Mouse (Mus musculus): ENCODE data around the gene Slit3. TPM values are rescaled to one million over a fixed set of nuclear protein-coding genes. Genes with fewer than 3 reads are reported as not detected.

Gene Slit3
- total and polyA plus RNA-seq, 3 experiments, result 0.55 to 4.8 (median 2.8) TPM

DNA sequence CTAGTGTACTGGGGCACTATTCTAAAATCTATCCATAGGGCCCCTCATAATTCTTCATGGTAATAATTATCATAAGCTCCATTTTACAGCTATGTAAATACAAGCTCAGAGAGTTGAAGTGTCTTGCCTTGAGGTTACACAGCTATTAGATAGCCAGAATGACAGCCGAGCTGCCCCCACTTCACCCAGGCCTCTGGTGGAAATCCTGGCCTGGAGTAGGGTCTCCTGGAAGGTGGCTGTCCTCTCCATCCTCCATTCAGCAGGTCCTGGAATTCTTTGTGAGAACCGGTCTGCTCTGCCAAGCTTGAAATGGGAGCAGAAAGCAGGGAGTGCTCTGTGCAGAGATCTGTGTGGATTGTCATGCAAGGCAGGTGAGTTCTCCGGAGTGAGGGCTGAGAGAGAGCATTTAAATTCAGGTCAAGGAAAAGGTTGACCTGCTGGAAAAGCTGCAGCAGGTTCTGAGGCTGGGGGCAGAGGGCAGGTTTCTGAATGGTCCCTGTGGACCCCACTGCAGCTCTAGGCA is 517.9 kb downstream of the Slit3 start:
- dilution Hi-C loops (cut with MboI; ENCODE audit: extremely low pct_ligation_motif_present, extremely low pct_unique_long_range_greater_than_20kb, low sequenced_read_pairs) (no loop called here), in situ Hi-C loops (cut with MboI; ENCODE audit: low pct_ligation_motif_present, low pct_unique_long_range_greater_than_20kb, low sequenced_read_pairs) (no loop called here)
- Histone ChIP-seq H3K27me3 (replicated peaks) (no peaks in the 10 kb centered on the region), H3K79me2 (replicated peaks; ENCODE audit: control insufficient read depth, extremely low read depth, insufficient read depth, poor library complexity, severe bottlenecking) (no peaks in the 10 kb centered on the region), H3K36me3 (replicated peaks in 1 of 2; ENCODE audit: control insufficient read depth in 1 of 2, insufficient read depth in 1 of 2, low read length in 1 of 2) (no peaks in the 10 kb centered on the region), H3K4me1 (ENCODE audit: control insufficient read depth in 1 of 2, insufficient read depth in 2 of 2) (peaks cover 2 to 17% of the 10 kb centered on the region in 2 experiments; a peak in 2 of 4 replicates), H3K4me3 (replicated peaks in 1 of 3; ENCODE audit: low read depth in 2 of 3, low read length in 2 of 3, poor library complexity in 1 of 3) (no peak overlapping the region), H3K9me3 (replicated peaks; ENCODE audit: low read length) (no peaks in the 10 kb centered on the region), H3K4me2 (ENCODE audit: insufficient read depth, low read depth, poor library complexity, severe bottlenecking) (no peak overlapping the region), H3K27ac (ENCODE audit: insufficient read depth, low read depth) (no peak overlapping the region), H3K9ac (ENCODE audit: insufficient read depth, low read depth) (no peak overlapping the region)
- DNase-seq (ENCODE audit: extremely low read depth), result no peak
- no peak for TF ChIP-seq ZKSCAN1 (IDR thresholded peaks at IDR 0.05; ENCODE audit: borderline replicate concordance, low read depth, low read length)
- TF ChIP-seq GABPA (IDR thresholded peaks at IDR 0.05; ENCODE audit: insufficient replicate concordance, low read depth, low read length), result no peak
- TF ChIP-seq RAD21 (IDR thresholded peaks at IDR 0.05; ENCODE audit: low read depth, low read length), result no peak
- TF ChIP-seq ZNF384 (IDR thresholded peaks at IDR 0.05; ENCODE audit: low read depth, low read length), result no peak
- TF ChIP-seq HCFC1 (IDR thresholded peaks at IDR 0.05; ENCODE audit: low read depth, low read length), result no peak
- TF ChIP-seq POLR2A (IDR thresholded peaks at IDR 0.05; ENCODE audit: low read depth, low read length), result no peak
- TF ChIP-seq PAX5 (IDR thresholded peaks at IDR 0.05; ENCODE audit: low read length), result no peak
- no peak for TF ChIP-seq NRF1 (IDR thresholded peaks at IDR 0.05; ENCODE audit: low read depth, low read length)
- no peak for TF ChIP-seq ZMIZ1 (IDR thresholded peaks at IDR 0.05; ENCODE audit: low read depth, low read length)
- TF ChIP-seq ETS1 (conservative IDR thresholded peaks at IDR 0.05; ENCODE audit: low read depth, low read length), result no peak
- no peak for TF ChIP-seq MYC (IDR thresholded peaks at IDR 0.05; ENCODE audit: low read depth, low read length)
- TF ChIP-seq EP300 (IDR thresholded peaks at IDR 0.05; ENCODE audit: low read length), result no peak
- TF ChIP-seq NELFE (IDR thresholded peaks at IDR 0.05; ENCODE audit: low read depth, low read length), result no peak
- TF ChIP-seq MAZ (IDR thresholded peaks at IDR 0.05; ENCODE audit: low read depth, low read length), result no peak
- no peak for TF ChIP-seq POLR2AphosphoS2 (IDR thresholded peaks at IDR 0.05; ENCODE audit: low read depth, low read length)
- no peak for TF ChIP-seq JUND (conservative IDR thresholded peaks at IDR 0.05; ENCODE audit: low read depth, low read length)
- TF ChIP-seq ELF1 (IDR thresholded peaks at IDR 0.05; ENCODE audit: low read depth, low read length), result no peak

DNA sequence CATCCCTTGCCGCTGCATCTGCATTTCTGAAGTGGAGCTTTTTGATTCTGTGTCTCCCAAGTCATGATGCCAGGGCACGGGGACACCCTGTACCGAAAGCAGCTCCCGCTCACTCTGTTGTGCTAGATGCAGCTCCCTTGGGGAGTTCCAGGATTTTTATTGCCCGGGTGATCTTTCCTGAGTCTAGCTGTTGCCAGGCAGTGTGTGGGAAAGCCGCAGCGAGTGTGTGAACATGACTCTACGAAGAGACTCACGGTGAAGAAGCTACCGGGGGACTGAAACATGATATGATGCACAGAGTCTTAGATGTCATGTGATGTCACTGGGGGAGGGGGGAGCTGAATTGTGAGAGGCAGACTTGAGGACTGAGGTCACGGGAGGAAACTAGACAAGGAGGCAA is 518.4 kb downstream of the Slit3 start:
- TF ChIP-seq EP300 (IDR thresholded peaks at IDR 0.05; ENCODE audit: low read length) (no peak), BHLHE40 (IDR thresholded peaks at IDR 0.05; ENCODE audit: low read depth, low read length) (peak; percentile 24; the same call in 1 of the 2 replicates)
- dilution Hi-C loops (cut with MboI; ENCODE audit: extremely low pct_ligation_motif_present, extremely low pct_unique_long_range_greater_than_20kb, low sequenced_read_pairs), result no loop called here
- H3K4me3 ChIP-seq (replicated peaks in 1 of 3; ENCODE audit: low read depth in 2 of 3, low read length in 2 of 3, poor library complexity in 1 of 3), result no peak overlapping the region
- DNase-seq (ENCODE audit: extremely low read depth), result peak; percentile 20
- no peaks in the 10 kb centered on the region for H3K79me2 ChIP-seq (replicated peaks; ENCODE audit: control insufficient read depth, extremely low read depth, insufficient read depth, poor library complexity, severe bottlenecking)
- no peaks in the 10 kb centered on the region for H3K9me3 ChIP-seq (replicated peaks; ENCODE audit: low read length)
- no peaks in the 10 kb centered on the region for H3K36me3 ChIP-seq (replicated peaks in 1 of 2; ENCODE audit: control insufficient read depth in 1 of 2, insufficient read depth in 1 of 2, low read length in 1 of 2)
- H3K27me3 ChIP-seq (replicated peaks), result no peaks in the 10 kb centered on the region
- H3K4me1 ChIP-seq (ENCODE audit: control insufficient read depth in 1 of 2, insufficient read depth in 2 of 2), result peaks cover 2 to 17% of the 10 kb centered on the region in 2 experiments; a peak in 2 of 4 replicates
- H3K4me2 ChIP-seq (ENCODE audit: insufficient read depth, low read depth, poor library complexity, severe bottlenecking), result no peak overlapping the region
- H3K9ac ChIP-seq (ENCODE audit: insufficient read depth, low read depth), result no peak overlapping the region
- in situ Hi-C loops (cut with MboI; ENCODE audit: low pct_ligation_motif_present, low pct_unique_long_range_greater_than_20kb, low sequenced_read_pairs), result no loop called here
- H3K27ac ChIP-seq (ENCODE audit: insufficient read depth, low read depth), result no peak overlapping the region
